Mouse (Mus musculus) stomach, embryonic 16.5 days (tissue): Measurements from ENCODE around the gene Slc25a20. TPM values are rescaled to one million over a fixed set of nuclear protein-coding genes. Genes with fewer than 3 reads are reported as not detected.

Experiments
- ATAC-seq: fragments of 200-750 bp; cut with Nextera tagmentation; 2 replicates; pipeline ENCODE4 v1.8.0; 2017; ENCODE audit warnings: moderate number of reproducible peaks, moderate TSS enrichment; ENCODE audit not compliant: insufficient read depth, low FRiP score
- H3K27ac ChIP-seq: fragments of 300-500 bp; sonication (generic); 2 replicates; pipeline ENCODE4 v1.5.1; 2014; ENCODE audit warnings: low read length
- H3K27me3 ChIP-seq: fragments of 300-500 bp; sonication (generic); 2 replicates; pipeline ENCODE4 v1.6.1; 2014; ENCODE audit warnings: low read length, control low read depth, mixed read lengths; ENCODE audit not compliant: control insufficient read depth, insufficient read depth
- H3K36me3 ChIP-seq: fragments of 300-500 bp; sonication (generic); 2 replicates; pipeline ENCODE4 v1.6.1; 2014; ENCODE audit warnings: low read length; ENCODE audit not compliant: control insufficient read depth, insufficient read depth
- H3K4me1 ChIP-seq: fragments of 300-500 bp; sonication (generic); 2 replicates; pipeline ENCODE4 v1.6.1; 2014; ENCODE audit warnings: low read length, control low read depth, mixed read lengths; ENCODE audit not compliant: control insufficient read depth, insufficient read depth
- H3K4me2 ChIP-seq: fragments of 300-500 bp; sonication (generic); 2 replicates; pipeline ENCODE4 v1.6.1; 2014; ENCODE audit warnings: low read depth, low read length, mixed read lengths
- H3K4me3 ChIP-seq: fragments of 300-500 bp; sonication (generic); replicated peaks from 2 replicates; pipeline ENCODE4 v1.5.1; 2014; ENCODE audit warnings: mild to moderate bottlenecking, low read length
- H3K9ac ChIP-seq: fragments of 300-500 bp; sonication (generic); 2 replicates; pipeline ENCODE4 v1.6.1; 2014; ENCODE audit warnings: low read length
- H3K9me3 ChIP-seq: fragments of 300-500 bp; sonication (generic); replicated peaks from 2 replicates; pipeline ENCODE4 v1.6.1; 2016; ENCODE audit warnings: low read length, control low read depth; ENCODE audit not compliant: control insufficient read depth
- WGBS: fragments of 180-500 bp; shearing (Covaris S2); extraction: QIAGEN DNeasy Blood & Tissue Kit; methylation state at CpG from one replicate; pipeline ENCODE4 v1.1.7; 2014; 5-methylcytosine and 5-hydroxymethylcytosine counted together
- polyA plus RNA-seq: library from polyadenylated mRNA; unstranded; fragments of >200 nt; fragmentation: Nextera tagmentation; extraction: Ambion mirVana; gene quantifications from 2 replicates; pipeline ENCODE4 v1.2.1, GENCODE M21; 2015

Slc25a20 gene
- polyA plus RNA-seq, 1 experiment from 2014 or later = 47.8 TPM

DNA sequence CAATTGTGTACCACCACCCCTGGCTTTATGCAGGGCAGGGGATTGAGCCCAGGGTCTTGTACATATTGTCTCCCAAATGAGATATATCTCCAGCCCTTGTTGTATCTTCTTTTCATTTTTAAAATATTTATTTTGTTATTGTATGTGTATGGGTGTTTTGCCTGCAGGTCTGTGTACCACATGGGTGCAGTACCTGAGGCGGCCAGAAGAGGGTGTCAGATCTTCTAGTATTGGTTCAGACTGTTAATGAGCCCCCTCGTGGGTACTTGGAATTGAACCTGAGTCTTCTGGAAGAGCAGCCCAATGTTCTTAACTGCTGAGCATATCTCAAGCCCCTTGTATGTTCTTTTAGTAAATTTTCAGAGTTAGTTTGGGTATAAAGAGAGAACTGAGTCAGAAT lies 11.3 kb downstream of the Slc25a20 start:
- Histone ChIP-seq H3K4me2 (no peak overlapping the region), H3K27ac (no peak overlapping the region), H3K9ac (no peak overlapping the region), H3K4me3 (no peak overlapping the region), H3K36me3 (peaks cover 10% of the 10 kb centered on the region; the same call in 1 of the 2 replicates), H3K4me1 (no peaks in the 10 kb centered on the region), H3K9me3 (no peaks in the 10 kb centered on the region), H3K27me3 (no peaks in the 10 kb centered on the region)
- 57% methylated on average over 2 of the region's 2 CpGs for WGBS
- ATAC-seq = no peak

DNA sequence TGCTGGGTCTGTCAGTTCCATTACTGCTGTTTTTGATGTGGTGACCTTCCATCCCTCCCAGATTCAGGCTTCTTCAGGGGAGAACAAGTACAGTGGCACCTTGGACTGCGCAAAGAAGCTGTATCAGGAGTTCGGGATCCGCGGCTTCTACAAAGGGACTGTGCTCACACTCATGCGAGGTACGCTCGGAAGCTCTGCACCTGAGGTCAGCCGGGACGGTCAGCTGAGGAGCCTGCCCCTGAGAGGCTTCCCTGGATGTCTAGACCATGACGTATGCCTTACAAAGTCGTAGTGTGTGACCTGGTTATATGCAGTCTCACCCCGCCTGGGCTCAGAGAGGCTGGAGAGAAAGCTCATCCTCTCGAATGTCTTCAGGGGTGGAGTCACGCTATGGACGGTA lies 18.1 kb downstream of the Slc25a20 start:
- no peak overlapping the region for H3K9ac ChIP-seq
- H3K9me3 ChIP-seq = no peaks in the 10 kb centered on the region
- no peak overlapping the region for H3K27ac ChIP-seq
- WGBS = 89% methylated on average over 15 of the region's 15 CpGs
- H3K27me3 ChIP-seq = no peaks in the 10 kb centered on the region
- no peaks in the 10 kb centered on the region for H3K4me1 ChIP-seq
- no peak for ATAC-seq
- H3K4me2 ChIP-seq = no peak overlapping the region
- H3K4me3 ChIP-seq = no peak overlapping the region
- H3K36me3 ChIP-seq = no peaks in the 10 kb centered on the region

DNA sequence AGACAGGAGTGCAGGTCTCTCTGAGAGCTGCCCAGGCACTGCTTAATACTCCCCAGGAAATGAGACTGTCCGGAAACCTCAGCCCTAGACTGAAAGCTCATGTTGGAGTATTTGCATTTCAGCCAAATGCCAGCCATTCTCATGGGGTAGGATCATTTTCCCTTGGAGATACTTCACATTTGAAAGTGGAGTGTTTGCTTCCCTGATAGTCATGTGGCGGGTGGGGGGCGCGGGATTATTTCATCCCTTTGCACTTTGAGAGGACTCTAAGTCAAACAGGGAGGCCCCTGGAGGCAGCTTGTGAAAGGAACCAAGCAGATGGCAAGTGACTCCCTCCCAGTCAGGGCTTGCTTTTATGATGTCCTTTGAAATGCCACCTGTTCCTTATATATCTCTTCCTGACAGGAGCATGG lies 24.6 kb downstream of the Slc25a20 start:
- WGBS = 45% methylated on average over 4 of the region's 4 CpGs
- no peak overlapping the region for H3K27ac ChIP-seq
- H3K36me3 ChIP-seq = no peaks in the 10 kb centered on the region
- H3K4me3 ChIP-seq = no peak overlapping the region
- no peak overlapping the region for H3K4me2 ChIP-seq
- H3K9me3 ChIP-seq = no peaks in the 10 kb centered on the region
- ATAC-seq = no peak
- H3K27me3 ChIP-seq = no peaks in the 10 kb centered on the region
- no peak overlapping the region for H3K9ac ChIP-seq
- no peaks in the 10 kb centered on the region for H3K4me1 ChIP-seq

DNA sequence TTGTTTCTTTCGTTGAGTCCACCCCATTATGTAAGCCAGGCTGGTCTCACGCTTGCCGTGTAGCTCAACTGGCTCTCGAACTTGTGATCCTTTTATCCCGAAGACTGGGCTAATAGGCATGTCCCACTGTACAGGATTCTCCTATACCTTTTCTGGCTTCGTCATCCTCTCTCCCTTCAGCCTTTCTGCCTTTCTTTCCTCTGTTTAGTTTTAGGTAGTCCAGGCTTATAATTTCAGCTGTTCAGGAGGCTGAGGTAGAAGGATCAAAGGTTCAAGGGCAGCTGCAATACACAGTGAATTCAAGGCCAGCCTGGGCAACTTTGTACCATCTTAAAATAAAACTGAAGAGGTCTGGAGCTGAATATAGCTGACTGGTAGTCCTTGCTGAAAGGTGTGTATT lies 25.3 kb downstream of the Slc25a20 start:
- Histone ChIP-seq H3K36me3 (no peaks in the 10 kb centered on the region), H3K27me3 (no peaks in the 10 kb centered on the region), H3K9me3 (no peaks in the 10 kb centered on the region), H3K4me3 (no peak overlapping the region), H3K4me1 (no peaks in the 10 kb centered on the region), H3K9ac (no peak overlapping the region), H3K4me2 (no peak overlapping the region), H3K27ac (no peak overlapping the region)
- no peak for ATAC-seq
- WGBS = 81% methylated on average over 6 of the region's 6 CpGs

DNA sequence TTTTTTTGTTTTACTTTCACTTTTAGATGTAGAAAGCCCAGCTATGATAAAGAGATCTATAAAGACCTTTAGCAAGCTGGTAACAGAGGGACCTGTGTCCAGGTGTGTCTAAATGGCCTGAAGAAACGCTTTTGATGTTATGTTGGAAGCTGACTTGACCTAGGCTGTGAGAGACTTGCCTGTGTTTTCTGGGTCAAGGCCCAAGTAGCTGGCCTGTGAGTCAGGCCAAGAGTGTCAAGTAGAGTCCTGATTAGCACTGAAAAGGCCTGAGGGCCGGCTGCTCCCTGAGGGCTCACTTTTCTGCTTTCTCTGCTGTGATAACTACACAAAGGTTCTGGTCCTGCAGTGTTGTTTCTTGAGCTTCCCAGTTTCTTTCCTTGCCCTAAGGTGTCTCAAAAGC lies 25.8 kb downstream of the Slc25a20 start:
- Histone ChIP-seq H3K36me3 (no peaks in the 10 kb centered on the region), H3K27ac (no peak overlapping the region), H3K9me3 (no peaks in the 10 kb centered on the region), H3K4me2 (no peak overlapping the region), H3K27me3 (no peaks in the 10 kb centered on the region), H3K9ac (no peak overlapping the region), H3K4me3 (no peak overlapping the region), H3K4me1 (no peaks in the 10 kb centered on the region)
- no peak for ATAC-seq
- WGBS = 66% methylated on average over 2 of the region's 2 CpGs

DNA sequence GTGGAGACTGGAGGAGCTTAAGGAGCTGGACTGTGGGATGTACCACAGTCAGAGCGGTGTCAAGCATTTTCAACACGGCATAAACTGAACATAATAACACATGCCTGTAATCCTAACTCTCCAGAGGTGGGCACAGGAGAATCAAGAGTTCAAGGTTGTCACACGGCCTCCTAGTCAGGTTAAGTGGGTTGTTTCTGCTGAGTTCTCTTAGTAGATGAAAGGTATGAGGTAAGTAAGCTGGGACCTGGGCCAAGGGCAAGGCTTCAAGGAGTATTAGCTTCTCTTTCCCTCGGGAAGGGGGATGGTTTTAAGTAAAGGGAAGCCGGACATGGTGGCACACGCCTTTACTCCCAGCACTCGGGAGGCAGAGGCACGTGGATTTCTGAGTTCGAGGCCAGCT lies 26.6 kb downstream of the Slc25a20 start:
- no peak overlapping the region for H3K27ac ChIP-seq
- no peaks in the 10 kb centered on the region for H3K27me3 ChIP-seq
- WGBS = 70% methylated on average over 9 of the region's 9 CpGs
- no peak overlapping the region for H3K9ac ChIP-seq
- peaks cover 4% of the 10 kb centered on the region; the same call in 1 of the 2 replicates for H3K4me1 ChIP-seq
- ATAC-seq = no peak
- H3K36me3 ChIP-seq = no peaks in the 10 kb centered on the region
- H3K4me3 ChIP-seq = no peak overlapping the region
- H3K4me2 ChIP-seq = no peak overlapping the region
- no peaks in the 10 kb centered on the region for H3K9me3 ChIP-seq

DNA sequence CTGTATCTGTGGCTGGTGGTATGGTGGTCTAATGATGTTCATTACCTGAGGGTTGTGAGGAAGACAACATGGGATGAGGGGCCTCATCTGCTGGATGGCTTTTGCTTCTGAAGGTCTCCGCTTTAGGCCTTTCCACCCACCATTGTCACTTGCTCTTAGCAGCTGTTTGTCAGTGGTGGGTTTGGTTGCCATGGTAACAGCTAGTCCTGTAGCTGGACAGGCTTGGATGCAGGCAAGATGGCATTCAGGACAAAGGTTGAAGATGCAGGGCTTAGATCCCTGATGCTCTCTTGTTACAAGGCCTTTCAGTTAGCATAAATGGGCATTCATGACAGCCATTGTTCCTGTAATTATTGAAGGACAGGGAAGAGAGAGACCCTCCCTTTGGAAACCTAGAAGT lies 27.2 kb downstream of the Slc25a20 start, which contains the start of gene Prkar2a:
Gene Prkar2a, plus strand, starts transcription at position 209 of the 400 bp plus-strand sequence.
- Histone ChIP-seq H3K27me3 (no peaks in the 10 kb centered on the region), H3K36me3 (no peaks in the 10 kb centered on the region), H3K4me1 (peaks cover 8% of the 10 kb centered on the region; the same call in 1 of the 2 replicates), H3K4me3 (no peak within 1 kb of the TSS), H3K27ac (no peak within 1 kb of the TSS), H3K9me3 (no peaks in the 10 kb centered on the region), H3K4me2 (no peak within 1 kb of the TSS), H3K9ac (no peak within 1 kb of the TSS)
- WGBS = 75% methylated on average over 1 of the region's 1 CpGs
- ATAC-seq = no peak

DNA sequence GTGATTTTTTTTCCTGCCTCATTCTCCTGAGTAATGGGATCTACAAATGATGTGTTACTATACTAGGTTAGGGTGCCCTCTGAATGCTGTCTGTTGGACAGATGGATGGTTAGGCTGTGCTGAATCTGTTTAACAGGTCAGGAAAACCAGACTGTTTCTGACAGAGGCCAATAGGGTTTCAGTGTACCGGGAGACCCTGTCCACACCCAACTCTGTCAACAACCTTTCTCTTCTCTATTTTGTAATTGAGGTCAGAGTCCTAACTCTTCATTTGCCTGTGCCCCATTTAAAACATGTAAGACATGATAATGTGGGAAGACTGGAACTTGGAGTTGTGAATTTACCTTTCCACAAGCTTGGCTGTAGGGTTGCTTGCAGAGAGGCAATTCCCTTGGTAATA lies 28.1 kb downstream of the Slc25a20 start:
- no peak overlapping the region for H3K4me2 ChIP-seq
- no peak overlapping the region for H3K27ac ChIP-seq
- H3K27me3 ChIP-seq = no peaks in the 10 kb centered on the region
- H3K9ac ChIP-seq = no peak overlapping the region
- no peaks in the 10 kb centered on the region for H3K9me3 ChIP-seq
- ATAC-seq = no peak
- no peak overlapping the region for H3K4me3 ChIP-seq
- 55% methylated on average over 1 of the region's 1 CpGs for WGBS
- no peaks in the 10 kb centered on the region for H3K36me3 ChIP-seq
- H3K4me1 ChIP-seq = peaks cover 8% of the 10 kb centered on the region

DNA sequence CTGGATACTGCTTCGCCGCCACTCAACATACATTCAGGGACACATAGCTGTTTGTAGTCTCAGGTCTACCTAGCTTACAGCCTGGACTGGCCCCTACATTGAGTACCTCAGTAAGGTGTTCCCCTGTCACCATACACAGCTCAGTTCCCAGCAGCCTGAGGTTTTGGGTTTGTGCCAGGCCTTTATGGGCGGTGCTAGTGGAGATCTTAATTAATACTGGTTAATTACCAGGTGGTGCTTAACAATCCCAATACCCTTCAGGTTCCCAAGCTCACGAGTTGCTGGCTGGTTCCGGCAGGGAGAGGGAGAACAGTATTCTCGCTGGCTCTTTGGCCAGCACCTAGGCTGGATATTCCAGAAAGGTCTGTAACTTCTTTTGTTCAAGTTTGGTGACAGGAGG lies 29.0 kb downstream of the Slc25a20 start:
- H3K9me3 ChIP-seq = no peaks in the 10 kb centered on the region
- no peak for ATAC-seq
- H3K4me2 ChIP-seq = no peak overlapping the region
- no peak overlapping the region for H3K9ac ChIP-seq
- H3K36me3 ChIP-seq = no peaks in the 10 kb centered on the region
- H3K27ac ChIP-seq = peak overlapping the region; percentile 80
- peaks cover 8% of the 10 kb centered on the region for H3K4me1 ChIP-seq
- H3K27me3 ChIP-seq = no peaks in the 10 kb centered on the region
- H3K4me3 ChIP-seq = no peak overlapping the region
- WGBS = 86% methylated on average over 6 of the region's 6 CpGs

DNA sequence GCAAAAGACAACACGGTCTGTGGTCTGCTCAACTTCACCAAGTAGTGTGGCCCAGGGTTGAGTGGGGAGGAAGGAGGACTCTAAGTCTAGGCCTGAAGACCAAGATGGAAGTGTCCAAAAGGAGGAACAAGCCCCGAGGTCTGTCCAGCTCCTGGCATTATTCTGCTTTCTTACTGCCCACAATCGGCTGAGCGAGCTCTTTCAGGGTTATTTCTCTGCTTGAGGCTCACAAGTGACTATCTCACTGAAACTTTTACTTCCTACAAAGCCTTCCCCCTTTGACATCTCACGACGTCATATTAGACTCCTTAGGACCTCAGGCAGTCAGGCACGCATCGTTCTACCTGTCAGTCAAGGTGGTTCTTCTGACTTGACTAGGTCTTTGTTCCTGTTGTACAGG lies 29.5 kb downstream of the Slc25a20 start:
- peaks cover 8% of the 10 kb centered on the region for H3K4me1 ChIP-seq
- peak overlapping the region; percentile 83 for H3K4me3 ChIP-seq
- H3K4me2 ChIP-seq = peak overlapping the region; percentile 96
- ATAC-seq = no peak
- H3K27me3 ChIP-seq = no peaks in the 10 kb centered on the region
- WGBS = 56% methylated on average over 8 of the region's 8 CpGs
- H3K9ac ChIP-seq = peak overlapping the region; percentile 91
- H3K36me3 ChIP-seq = no peaks in the 10 kb centered on the region
- H3K27ac ChIP-seq = peak overlapping the region; percentile 80
- no peaks in the 10 kb centered on the region for H3K9me3 ChIP-seq
